Mouse (Mus musculus) heart, embryonic 11.5 days (tissue): ENCODE measurements at regions not wholly inside any gene's neighbourhood (a gene's known extent, or its start where the extent isn't known, plus 50 kb on each side); places are given as distances from the start of the nearest gene placed in this dataset.

Source experiments
- ATAC-seq: fragments of 200-750 bp; cut with Nextera tagmentation; replicated peaks from 2 replicates; pipeline ENCODE4 v1.8.0; 2017; ENCODE audit warnings: moderate library complexity; ENCODE audit not compliant: insufficient number of reproducible peaks, low FRiP score, low TSS enrichment
- H3K27ac ChIP-seq: fragments of 300-500 bp; sonication (generic); 2 replicates; pipeline ENCODE4 v1.5.1; 2014; ENCODE audit warnings: mild to moderate bottlenecking, low read depth, low read length
- H3K27me3 ChIP-seq: fragments of 300-500 bp; sonication (generic); 2 replicates; pipeline ENCODE4 v1.6.1; 2014; ENCODE audit warnings: mild to moderate bottlenecking, low read length, mixed read lengths; ENCODE audit not compliant: control insufficient read depth, insufficient read depth
- H3K36me3 ChIP-seq: fragments of 300-500 bp; sonication (generic); 2 replicates; pipeline ENCODE4 v1.6.1; 2014; ENCODE audit warnings: mild to moderate bottlenecking, low read length, moderate library complexity, mixed read lengths; ENCODE audit not compliant: control insufficient read depth, insufficient read depth
- H3K4me1 ChIP-seq: fragments of 300-500 bp; sonication (generic); 2 replicates; pipeline ENCODE4 v1.6.1; 2014; ENCODE audit warnings: low read length; ENCODE audit not compliant: control insufficient read depth, insufficient read depth
- H3K4me2 ChIP-seq: fragments of 300-500 bp; sonication (generic); 2 replicates; pipeline ENCODE4 v1.6.1; 2014; ENCODE audit warnings: mild to moderate bottlenecking, moderate library complexity
- H3K4me3 ChIP-seq: fragments of 300-500 bp; sonication (generic); 2 replicates; pipeline ENCODE4 v1.5.1; 2014; ENCODE audit warnings: low read depth, low read length
- H3K9ac ChIP-seq: fragments of 300-500 bp; sonication (generic); 2 replicates; pipeline ENCODE4 v1.6.1; 2014; ENCODE audit warnings: mild to moderate bottlenecking, low read depth, low read length, moderate library complexity
- H3K9me3 ChIP-seq: fragments of 300-500 bp; sonication (generic); replicated peaks from 2 replicates; pipeline ENCODE4 v1.6.1; 2016; ENCODE audit warnings: low read length; ENCODE audit not compliant: control insufficient read depth
- WGBS: fragments of 180-500 bp; shearing (Covaris S2); extraction: QIAGEN DNeasy Blood & Tissue Kit; methylation state at CpG from one replicate; pipeline ENCODE4 v1.1.7; 2014; ENCODE audit not compliant: insufficient replicate concordance; 5-methylcytosine and 5-hydroxymethylcytosine counted together

- Histone ChIP-seq H3K27me3 (no peaks in the 10 kb centered on the region), H3K4me2 (no peak overlapping the region), H3K9ac (no peak overlapping the region), H3K4me3 (no peak overlapping the region), H3K27ac (no peak overlapping the region), H3K36me3 (no peaks in the 10 kb centered on the region), H3K9me3 (no peaks in the 10 kb centered on the region), H3K4me1 (peaks cover 5% of the 10 kb centered on the region; the same call in 1 of the 2 replicates)
- no peak for ATAC-seq
- WGBS, result 32% methylated on average over 5 of the region's 5 CpGs
These were observed 620.9 kb upstream of the Adam5 start for GRCm38 (mm10) chr8:25445054-25445453.

- H3K27ac ChIP-seq, result no peak overlapping the region
- 58% methylated on average over 5 of the region's 5 CpGs for WGBS
- no peaks in the 10 kb centered on the region for H3K9me3 ChIP-seq
- no peak for ATAC-seq
- no peaks in the 10 kb centered on the region for H3K27me3 ChIP-seq
- no peak overlapping the region for H3K9ac ChIP-seq
- H3K4me3 ChIP-seq, result no peak overlapping the region
- H3K4me1 ChIP-seq, result peaks cover 7% of the 10 kb centered on the region; the same call in 1 of the 2 replicates
- no peak overlapping the region for H3K4me2 ChIP-seq
- no peaks in the 10 kb centered on the region for H3K36me3 ChIP-seq
These were observed 619.4 kb upstream of the Adam5 start for GRCm38 (mm10) chr8:25443552-25443951.

DNA sequence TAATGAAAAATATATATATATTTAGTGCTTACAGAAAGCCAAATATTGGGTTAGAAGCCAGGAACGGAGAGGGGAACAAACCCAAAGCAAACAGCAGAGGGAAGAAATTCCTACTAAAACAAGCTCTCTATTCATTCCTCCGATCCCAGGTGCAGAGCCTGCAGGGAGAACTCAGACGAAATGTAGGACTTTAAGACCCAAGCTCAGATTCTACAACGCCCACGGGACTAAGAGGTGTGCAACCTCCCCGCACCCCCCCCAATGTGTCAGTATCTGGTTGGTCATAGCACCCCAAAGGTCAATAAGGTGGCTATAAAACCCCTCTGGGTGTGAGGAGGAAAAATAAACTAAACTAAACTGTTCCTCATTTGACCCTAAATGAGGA is 616.9 kb upstream of the Adam5 start:
- Histone ChIP-seq H3K36me3 (no peaks in the 10 kb centered on the region), H3K27me3 (no peaks in the 10 kb centered on the region), H3K9ac (no peak overlapping the region), H3K4me2 (peak overlapping the region; percentile 53), H3K9me3 (no peaks in the 10 kb centered on the region), H3K27ac (no peak overlapping the region), H3K4me1 (peaks cover 7% of the 10 kb centered on the region; the same call in 1 of the 2 replicates), H3K4me3 (no peak overlapping the region)
- WGBS, result 55% methylated on average over 6 of the region's 6 CpGs
- no peak for ATAC-seq

GRCm38 (mm10) chr8:25440391-25441056 is 616.4 kb upstream of the Adam5 start:
- WGBS, result 22% methylated on average over 13 of the region's 13 CpGs
- H3K27ac ChIP-seq, result no peak overlapping the region
- H3K9me3 ChIP-seq, result no peaks in the 10 kb centered on the region
- H3K4me3 ChIP-seq, result 0 out of 2 replicates have a peak overlapping the region, but pooled peaks have one; percentile 10
- no peaks in the 10 kb centered on the region for H3K27me3 ChIP-seq
- H3K36me3 ChIP-seq, result no peaks in the 10 kb centered on the region
- H3K4me2 ChIP-seq, result peak overlapping the region; percentile 53
- no peak overlapping the region for H3K9ac ChIP-seq
- ATAC-seq, result 0 out of 2 replicates have a peak, but pooled peaks have one; percentile 35
- H3K4me1 ChIP-seq, result peaks cover 7% of the 10 kb centered on the region; the same call in 1 of the 2 replicates

- no peaks in the 10 kb centered on the region for H3K9me3 ChIP-seq
- H3K4me2 ChIP-seq, result peak overlapping the region; percentile 53
- H3K36me3 ChIP-seq, result no peaks in the 10 kb centered on the region
- peaks cover 7% of the 10 kb centered on the region; the same call in 1 of the 2 replicates for H3K4me1 ChIP-seq
- H3K27me3 ChIP-seq, result no peaks in the 10 kb centered on the region
- H3K4me3 ChIP-seq, result no peak overlapping the region
- no peak overlapping the region for H3K9ac ChIP-seq
- no peak for ATAC-seq
- 50% methylated on average over 12 of the region's 12 CpGs for WGBS
- H3K27ac ChIP-seq, result no peak overlapping the region
These were observed 615.8 kb upstream of the Adam5 start for GRCm38 (mm10) chr8:25439971-25440370.

GRCm38 (mm10) chr8:25438021-25438620 is 614.0 kb upstream of the Adam5 start:
- H3K4me1 ChIP-seq, result peaks cover 7% of the 10 kb centered on the region; the same call in 1 of the 2 replicates
- H3K9me3 ChIP-seq, result no peaks in the 10 kb centered on the region
- no peak overlapping the region for H3K27ac ChIP-seq
- H3K36me3 ChIP-seq, result no peaks in the 10 kb centered on the region
- no peak overlapping the region for H3K9ac ChIP-seq
- 74% methylated on average over 9 of the region's 9 CpGs for WGBS
- H3K4me2 ChIP-seq, result no peak overlapping the region
- H3K27me3 ChIP-seq, result no peaks in the 10 kb centered on the region
- ATAC-seq, result no peak
- no peak overlapping the region for H3K4me3 ChIP-seq

- Histone ChIP-seq H3K27ac (no peak overlapping the region), H3K4me3 (no peak overlapping the region), H3K9me3 (no peaks in the 10 kb centered on the region), H3K9ac (no peak overlapping the region), H3K36me3 (no peaks in the 10 kb centered on the region), H3K27me3 (no peaks in the 10 kb centered on the region), H3K4me1 (peaks cover 7% of the 10 kb centered on the region; the same call in 1 of the 2 replicates), H3K4me2 (no peak overlapping the region)
- no peak for ATAC-seq
- 45% methylated on average over 4 of the region's 4 CpGs for WGBS
These were observed 613.0 kb upstream of the Adam5 start for GRCm38 (mm10) chr8:25437178-25437577.

- 15% methylated on average over 5 of the region's 5 CpGs for WGBS
- Histone ChIP-seq H3K9ac (no peak overlapping the region), H3K4me3 (no peak overlapping the region), H3K27ac (no peak overlapping the region), H3K36me3 (no peaks in the 10 kb centered on the region), H3K4me2 (no peak overlapping the region), H3K27me3 (no peaks in the 10 kb centered on the region), H3K4me1 (peaks cover 5% of the 10 kb centered on the region; the same call in 1 of the 2 replicates), H3K9me3 (no peaks in the 10 kb centered on the region)
- no peak for ATAC-seq
These were observed 606.4 kb upstream of the Adam5 start for GRCm38 (mm10) chr8:25430552-25430951.
